Mouse (Mus musculus) naive thymus-derived CD4-positive, alpha-beta T cell, adult 5 months (primary cell): Measurements from ENCODE around the gene Ddah1. TPM values are rescaled to one million over a fixed set of nuclear protein-coding genes. Genes with fewer than 3 reads are reported as not detected.

ENCODE experiments used
- polyA plus RNA-seq: library from polyadenylated mRNA; unstranded; fragments of 100-300 nt; shearing (Covaris generic); gene quantifications from one replicate; pipeline ENCODE4 v1.2.1, GENCODE M21; 2017

Ddah1 gene
- polyA plus RNA-seq: not detected

GRCm38 (mm10) chr3:145758561-145759378 lies at the start of gene Ddah1:
Ddah1 (plus strand) TSS chr3:145758675.

GRCm38 (mm10) chr3:145922019-145922854 lies 163.8 kb downstream of the Ddah1 start, which contains the start of gene Bcl10:
Bcl10 (plus strand) TSS chr3:145922804.

DNA sequence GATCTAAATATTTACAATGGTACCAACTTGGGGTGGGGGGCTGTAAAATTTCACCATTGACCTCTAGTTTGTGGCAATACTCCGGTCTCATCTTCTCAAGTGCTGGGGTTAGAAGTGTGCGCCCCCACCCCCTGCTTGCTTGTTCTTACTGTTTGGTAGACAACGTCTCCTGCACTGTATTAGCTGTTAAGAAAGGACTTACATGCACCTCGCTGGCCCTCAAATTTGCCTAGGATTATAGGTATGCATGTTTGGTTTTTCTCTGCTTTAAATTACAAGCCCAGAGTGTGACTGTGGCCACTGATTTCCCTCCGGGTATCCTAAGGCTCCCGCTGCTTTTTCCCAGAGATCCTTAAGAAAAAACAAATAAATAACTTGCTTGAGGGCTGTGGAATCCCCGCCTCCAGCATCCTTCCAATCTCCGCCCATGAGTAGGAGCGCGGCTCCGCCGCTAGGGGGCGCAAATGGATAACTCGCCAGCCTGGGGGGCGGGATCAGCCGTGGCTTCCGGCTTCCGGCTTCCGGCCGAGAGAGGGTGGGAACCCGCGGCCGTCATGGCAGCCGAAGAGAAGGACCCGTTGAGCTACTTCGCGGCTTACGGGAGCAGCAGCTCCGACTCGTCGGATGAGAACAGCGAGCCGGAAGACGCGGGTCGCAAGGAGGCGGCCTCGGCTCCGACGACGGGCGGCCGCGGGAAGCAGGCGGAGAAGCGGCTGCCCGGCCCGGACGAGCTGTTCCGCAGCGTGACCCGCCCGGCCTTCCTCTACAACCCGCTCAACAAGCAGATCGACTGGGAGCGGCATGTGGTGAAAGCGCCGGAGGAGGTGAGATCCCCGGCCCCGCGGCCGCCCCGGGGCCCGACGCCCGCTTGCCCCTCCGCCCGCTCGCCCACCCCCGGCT lies 179.3 kb downstream of the Ddah1 start, which contains the start of gene 2410004B18Rik:
TSS of gene 2410004B18Rik (plus strand) at position 510 of the 900 bp plus-strand sequence.

Other genes with a start within 250 kb of the Ddah1 start
- gene Znhit6, start 182.5 kb upstream of the Ddah1 start, polyA plus RNA-seq: 25.2 TPM
- not detected for gene Ccn1, start 108.7 kb upstream of the Ddah1 start, polyA plus RNA-seq
- gene Bcl10, start 164.1 kb downstream of the Ddah1 start, polyA plus RNA-seq: 196 TPM
- 99.5 TPM for gene 2410004B18Rik, start 179.3 kb downstream of the Ddah1 start, polyA plus RNA-seq
- 1.5 TPM for gene Syde2, start 229.2 kb downstream of the Ddah1 start, polyA plus RNA-seq